Mouse (Mus musculus) stomach, embryonic 16.5 days (tissue): ENCODE measurements around the gene F11r. TPM values are rescaled to one million over a fixed set of nuclear protein-coding genes. Genes with fewer than 3 reads are reported as not detected.

Experiments used
- ATAC-seq: fragments of 200-750 bp; cut with Nextera tagmentation; 2 replicates; pipeline ENCODE4 v1.8.0; 2017; ENCODE audit warnings: moderate number of reproducible peaks, moderate TSS enrichment; ENCODE audit not compliant: insufficient read depth, low FRiP score
- H3K27ac ChIP-seq: fragments of 300-500 bp; sonication (generic); 2 replicates; pipeline ENCODE4 v1.5.1; 2014; ENCODE audit warnings: low read length
- H3K27me3 ChIP-seq: fragments of 300-500 bp; sonication (generic); 2 replicates; pipeline ENCODE4 v1.6.1; 2014; ENCODE audit warnings: low read length, control low read depth, mixed read lengths; ENCODE audit not compliant: control insufficient read depth, insufficient read depth
- H3K36me3 ChIP-seq: fragments of 300-500 bp; sonication (generic); 2 replicates; pipeline ENCODE4 v1.6.1; 2014; ENCODE audit warnings: low read length; ENCODE audit not compliant: control insufficient read depth, insufficient read depth
- H3K4me1 ChIP-seq: fragments of 300-500 bp; sonication (generic); 2 replicates; pipeline ENCODE4 v1.6.1; 2014; ENCODE audit warnings: low read length, control low read depth, mixed read lengths; ENCODE audit not compliant: control insufficient read depth, insufficient read depth
- H3K4me2 ChIP-seq: fragments of 300-500 bp; sonication (generic); 2 replicates; pipeline ENCODE4 v1.6.1; 2014; ENCODE audit warnings: low read depth, low read length, mixed read lengths
- H3K4me3 ChIP-seq: fragments of 300-500 bp; sonication (generic); replicated peaks from 2 replicates; pipeline ENCODE4 v1.5.1; 2014; ENCODE audit warnings: mild to moderate bottlenecking, low read length
- H3K9ac ChIP-seq: fragments of 300-500 bp; sonication (generic); 2 replicates; pipeline ENCODE4 v1.6.1; 2014; ENCODE audit warnings: low read length
- H3K9me3 ChIP-seq: fragments of 300-500 bp; sonication (generic); replicated peaks from 2 replicates; pipeline ENCODE4 v1.6.1; 2016; ENCODE audit warnings: low read length, control low read depth; ENCODE audit not compliant: control insufficient read depth
- WGBS: fragments of 180-500 bp; shearing (Covaris S2); extraction: QIAGEN DNeasy Blood & Tissue Kit; methylation state at CpG from one replicate; pipeline ENCODE4 v1.1.7; 2014; 5-methylcytosine and 5-hydroxymethylcytosine counted together
- polyA plus RNA-seq: library from polyadenylated mRNA; unstranded; fragments of >200 nt; fragmentation: Nextera tagmentation; extraction: Ambion mirVana; gene quantifications from 2 replicates; pipeline ENCODE4 v1.2.1, GENCODE M21; 2015

F11r gene
- polyA plus RNA-seq = 137 and 162 TPM in 2 replicates

DNA sequence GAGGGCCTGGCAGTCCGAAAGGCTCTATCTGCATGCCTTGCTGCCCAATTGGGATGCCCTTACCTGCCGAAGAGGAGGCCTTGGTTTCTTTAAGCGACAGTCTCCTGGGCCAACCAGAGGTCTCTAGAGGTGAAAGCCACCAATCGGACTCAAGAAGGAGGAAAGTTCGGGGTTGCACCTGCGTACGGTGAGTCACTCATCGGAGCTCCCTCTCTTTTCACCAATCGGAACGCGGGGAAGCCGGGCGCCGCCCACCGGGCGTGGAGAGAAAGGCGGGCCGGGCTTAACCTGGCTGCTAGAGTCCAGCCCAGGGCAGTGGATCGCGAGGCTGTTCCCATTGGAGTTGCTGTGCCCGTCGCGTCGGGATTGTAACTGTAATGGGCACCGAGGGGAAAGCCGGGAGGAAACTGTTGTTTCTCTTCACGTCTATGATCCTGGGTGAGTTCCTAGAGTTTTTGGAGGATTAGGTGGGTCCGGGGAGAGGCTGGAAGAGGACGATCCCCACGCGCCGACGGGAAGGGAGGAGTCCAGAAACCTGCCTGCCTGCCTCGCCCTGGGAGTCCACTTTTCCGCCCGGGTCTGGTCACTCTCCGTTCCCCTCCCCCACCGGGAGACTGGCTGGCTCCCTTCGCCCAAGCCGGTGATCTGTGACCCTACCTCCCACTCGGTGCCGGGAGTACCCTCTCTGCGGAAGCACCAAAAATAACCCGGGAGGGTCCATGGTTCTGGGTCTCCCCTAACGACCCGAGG is at the start of gene F11r:
TSS of gene F11r (plus strand) at position 272 of the 750 bp plus-strand sequence.
- H3K4me1 ChIP-seq = peaks cover 23% of the 10 kb centered on the region; the same call in 1 of the 2 replicates
- H3K36me3 ChIP-seq = no peaks in the 10 kb centered on the region
- peak; percentile 90 for ATAC-seq
- H3K4me2 ChIP-seq = peak within 1 kb of the TSS; percentile 62
- peak within 1 kb of the TSS; percentile 67 for H3K4me3 ChIP-seq
- H3K9ac ChIP-seq = peak within 1 kb of the TSS; percentile 75
- peak within 1 kb of the TSS; percentile 92 for H3K27ac ChIP-seq
- no peaks in the 10 kb centered on the region for H3K27me3 ChIP-seq
- H3K9me3 ChIP-seq = no peaks in the 10 kb centered on the region
- WGBS = under 1% methylated on average over 44 of the region's 46 CpGs

- no peaks in the 10 kb centered on the region for H3K4me1 ChIP-seq
- ATAC-seq = no peak; the same call in 1 of the 2 replicates
- WGBS = 73% methylated on average over 15 of the region's 15 CpGs
- H3K36me3 ChIP-seq = no peaks in the 10 kb centered on the region
- H3K4me3 ChIP-seq = peak within 1 kb of the TSS; percentile 14
- H3K4me2 ChIP-seq = no peak within 1 kb of the TSS
- H3K27ac ChIP-seq = peak within 1 kb of the TSS; percentile 54; the same call in 1 of the 2 replicates
- H3K9ac ChIP-seq = 0 out of 2 replicates have a peak within 1 kb of the TSS, but pooled peaks have one; percentile 2
- no peaks in the 10 kb centered on the region for H3K9me3 ChIP-seq
- no peaks in the 10 kb centered on the region for H3K27me3 ChIP-seq
Observed at GRCm38 (mm10) chr1:171388376-171389102, 48.8 kb upstream of the F11r start, which contains the start of gene Arhgap30. Gene Arhgap30 (plus strand): TSS chr1:171388954.

- peak overlapping the region; percentile 14; the same call in 1 of the 2 replicates for H3K4me3 ChIP-seq
- no peaks in the 10 kb centered on the region; the same call in 1 of the 2 replicates for H3K27me3 ChIP-seq
- 63% methylated on average over 4 of the region's 4 CpGs for WGBS
- no peaks in the 10 kb centered on the region for H3K4me1 ChIP-seq
- no peak overlapping the region for H3K4me2 ChIP-seq
- no peaks in the 10 kb centered on the region for H3K9me3 ChIP-seq
- ATAC-seq = peak; percentile 26; the same call in 1 of the 2 replicates
- H3K36me3 ChIP-seq = no peaks in the 10 kb centered on the region
- H3K27ac ChIP-seq = peak overlapping the region; percentile 32; the same call in 1 of the 2 replicates
- H3K9ac ChIP-seq = 0 out of 2 replicates have a peak overlapping the region, but pooled peaks have one; percentile 2
Observed at GRCm38 (mm10) chr1:171390101-171390500, 47.2 kb upstream of the F11r start.

- Histone ChIP-seq H3K27ac (no peak overlapping the region), H3K4me1 (no peaks in the 10 kb centered on the region), H3K36me3 (no peaks in the 10 kb centered on the region), H3K9me3 (no peaks in the 10 kb centered on the region), H3K4me2 (no peak overlapping the region), H3K27me3 (no peaks in the 10 kb centered on the region), H3K9ac (no peak overlapping the region), H3K4me3 (no peak overlapping the region)
- WGBS = 80% methylated on average over 4 of the region's 4 CpGs
- ATAC-seq = no peak
Observed at GRCm38 (mm10) chr1:171401821-171402220, 35.5 kb upstream of the F11r start.

- H3K4me1 ChIP-seq = no peaks in the 10 kb centered on the region
- H3K4me2 ChIP-seq = no peak overlapping the region
- WGBS = 89% methylated on average over 9 of the region's 9 CpGs
- no peak overlapping the region for H3K4me3 ChIP-seq
- H3K27me3 ChIP-seq = no peaks in the 10 kb centered on the region
- H3K36me3 ChIP-seq = no peaks in the 10 kb centered on the region
- no peak overlapping the region for H3K9ac ChIP-seq
- H3K9me3 ChIP-seq = no peaks in the 10 kb centered on the region
- no peak for ATAC-seq
- H3K27ac ChIP-seq = no peak overlapping the region
Observed at GRCm38 (mm10) chr1:171402991-171403390, 34.3 kb upstream of the F11r start.

- Histone ChIP-seq H3K9ac (no peak overlapping the region), H3K27me3 (no peaks in the 10 kb centered on the region), H3K9me3 (no peaks in the 10 kb centered on the region), H3K36me3 (no peaks in the 10 kb centered on the region), H3K4me2 (no peak overlapping the region), H3K27ac (no peak overlapping the region), H3K4me3 (no peak overlapping the region), H3K4me1 (no peaks in the 10 kb centered on the region)
- WGBS = 74% methylated on average over 5 of the region's 5 CpGs
- no peak for ATAC-seq
Observed at GRCm38 (mm10) chr1:171407263-171407662, 30.1 kb upstream of the F11r start.

GRCm38 (mm10) chr1:171410231-171410630 is 27.1 kb upstream of the F11r start:
- 84% methylated on average over 1 of the region's 1 CpGs for WGBS
- Histone ChIP-seq H3K4me2 (no peak overlapping the region), H3K9me3 (no peaks in the 10 kb centered on the region), H3K4me3 (no peak overlapping the region), H3K27ac (no peak overlapping the region), H3K9ac (no peak overlapping the region), H3K36me3 (peaks cover 2% of the 10 kb centered on the region; the same call in 1 of the 2 replicates), H3K4me1 (0 out of 2 replicates have a peak, but pooled peaks cover 6% of the 10 kb centered on the region), H3K27me3 (no peaks in the 10 kb centered on the region)
- no peak for ATAC-seq

- no peaks in the 10 kb centered on the region for H3K9me3 ChIP-seq
- peaks cover 8% of the 10 kb centered on the region; the same call in 1 of the 2 replicates for H3K36me3 ChIP-seq
- WGBS = under 1% methylated on average over 36 of the region's 36 CpGs
- peak within 1 kb of the TSS; percentile 59 for H3K4me2 ChIP-seq
- H3K27me3 ChIP-seq = no peaks in the 10 kb centered on the region
- H3K27ac ChIP-seq = peak within 1 kb of the TSS; percentile 93
- peak within 1 kb of the TSS; percentile 94 for H3K4me3 ChIP-seq
- ATAC-seq = peak; percentile 97
- peak within 1 kb of the TSS; percentile 97 for H3K9ac ChIP-seq
- 0 out of 2 replicates have a peak, but pooled peaks cover 6% of the 10 kb centered on the region for H3K4me1 ChIP-seq
Observed at GRCm38 (mm10) chr1:171410947-171411484, 26.3 kb upstream of the F11r start, which contains the start of gene Usf1. Gene Usf1 (plus strand): TSS chr1:171411313.
